Mouse (Mus musculus) ES-Bruce4 (cell line): ENCODE results near the gene Ankdd1a. TPM values are rescaled to one million over a fixed set of nuclear protein-coding genes. Genes with fewer than 3 reads are reported as not detected.

Experiments used
- H3K27ac ChIP-seq: 2 replicates; pipeline ENCODE4 v1.5.1; 2012; ENCODE audit warnings: low read length, inconsistent platforms; ENCODE audit not compliant: insufficient read depth
- H3K27me3 ChIP-seq: 2 replicates; pipeline ENCODE4 v1.6.1; 2012; ENCODE audit warnings: mild to moderate bottlenecking, low read length, inconsistent platforms; ENCODE audit not compliant: control insufficient read depth, poor library complexity, insufficient read depth, severe bottlenecking
- H3K36me3 ChIP-seq: 2 replicates; pipeline ENCODE4 v1.6.1; 2012; ENCODE audit warnings: inconsistent platforms, mild to moderate bottlenecking, low read length, moderate library complexity; ENCODE audit not compliant: control insufficient read depth, poor library complexity, insufficient read depth, severe bottlenecking
- H3K4me1 ChIP-seq: one replicate; pipeline ENCODE4 v1.8.1; 2011; ENCODE audit warnings: low read length; ENCODE audit not compliant: control insufficient read depth, insufficient read depth
- H3K4me3 ChIP-seq: 2 replicates; pipeline ENCODE4 v1.5.1; 2011; ENCODE audit warnings: low read depth, mild to moderate bottlenecking, low read length
- H3K9ac ChIP-seq: 2 replicates; pipeline ENCODE4 v1.6.1; 2012; ENCODE audit warnings: low read depth, mild to moderate bottlenecking, inconsistent platforms; ENCODE audit not compliant: poor library complexity, severe bottlenecking
- H3K9me3 ChIP-seq: replicated peaks from 2 replicates; pipeline ENCODE4 v1.6.1; 2012; ENCODE audit warnings: mild to moderate bottlenecking, low read length, inconsistent platforms; ENCODE audit not compliant: control insufficient read depth, poor library complexity, insufficient read depth, severe bottlenecking
- CTCF ChIP-seq: IDR thresholded peaks from one replicate; pipeline ENCODE4 v1.8.1; 2011; ENCODE audit warnings: low read depth, low read length
- EP300 ChIP-seq: IDR thresholded peaks from 2 replicates; pipeline ENCODE4 v1.6.1; 2011; ENCODE audit warnings: low read depth, low read length; ENCODE audit not compliant: insufficient read depth
- POLR2A ChIP-seq: IDR thresholded peaks from one replicate; pipeline ENCODE4 v1.8.1; 2011; ENCODE audit warnings: low read length; ENCODE audit not compliant: insufficient read depth
- polyA plus RNA-seq: library from polyadenylated mRNA; stranded (reverse); fragments of >200 nt; gene quantifications from 2 replicates; pipeline ENCODE4 v1.2.4, GENCODE M21; 2011; ENCODE audit warnings: low read depth; ENCODE audit not compliant: missing spikeins, insufficient read depth, insufficient read length

Ankdd1a gene
- polyA plus RNA-seq, 1 experiment = not detected

DNA sequence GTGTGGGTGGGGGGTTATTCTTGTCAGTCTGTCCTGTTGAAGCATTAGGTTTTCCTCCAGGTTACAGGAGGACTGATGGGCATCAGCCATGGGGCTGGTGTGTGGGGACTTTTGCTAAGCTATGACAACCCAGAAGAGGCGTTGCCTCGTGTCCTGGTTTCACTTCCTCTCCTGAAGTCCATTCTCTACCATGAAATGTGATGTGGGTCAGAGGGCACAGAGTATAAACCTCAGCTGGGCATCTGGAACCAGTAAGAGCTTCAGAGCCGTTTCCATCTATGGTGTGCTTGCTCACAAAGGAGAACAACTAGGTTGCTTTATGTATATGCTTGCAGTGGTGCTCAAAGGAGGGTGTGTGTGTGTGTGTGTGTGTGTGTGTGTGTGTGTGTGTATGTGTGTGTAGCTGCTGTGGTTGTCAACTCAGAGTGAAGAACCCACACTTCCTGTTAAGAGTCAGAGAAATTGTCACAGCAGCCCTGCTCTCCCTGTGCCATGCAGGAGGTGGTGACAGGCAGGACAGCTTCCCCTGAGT, 15.3 kb upstream of the Ankdd1a start:
- Histone ChIP-seq H3K4me1 (no peaks in the 10 kb centered on the region), H3K4me3 (no peak overlapping the region), H3K27ac (no peak overlapping the region), H3K27me3 (no peaks in the 10 kb centered on the region), H3K9me3 (no peaks in the 10 kb centered on the region), H3K36me3 (no peaks in the 10 kb centered on the region), H3K9ac (no peak overlapping the region)
- TF ChIP-seq CTCF (no peak), EP300 (no peak), POLR2A (no peak)

DNA sequence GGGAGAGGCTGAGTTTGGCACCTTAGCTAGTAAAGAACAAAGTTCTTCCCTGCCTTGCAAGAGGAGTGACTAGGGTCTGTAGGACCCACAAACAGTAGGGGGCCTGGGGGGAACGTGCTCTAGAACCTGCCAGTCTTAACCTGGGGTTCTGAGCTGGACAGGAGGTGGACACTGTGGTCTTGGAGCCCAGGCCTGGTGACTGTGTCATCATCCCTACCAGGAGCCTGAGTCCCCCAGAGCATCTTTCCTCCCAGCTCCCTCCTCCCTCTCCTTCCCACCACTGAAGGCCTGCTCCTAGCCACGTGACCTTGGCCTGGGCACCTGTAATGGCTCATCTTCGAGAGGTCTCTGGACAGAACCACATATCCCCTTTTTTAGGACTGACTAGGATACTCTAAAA, 14.1 kb upstream of the Ankdd1a start:
- Histone ChIP-seq H3K4me3 (no peak overlapping the region), H3K9ac (no peak overlapping the region), H3K9me3 (no peaks in the 10 kb centered on the region), H3K27me3 (no peaks in the 10 kb centered on the region), H3K4me1 (no peaks in the 10 kb centered on the region), H3K36me3 (no peaks in the 10 kb centered on the region), H3K27ac (no peak overlapping the region)
- TF ChIP-seq EP300 = no peak
- TF ChIP-seq CTCF = no peak
- TF ChIP-seq POLR2A = no peak

DNA sequence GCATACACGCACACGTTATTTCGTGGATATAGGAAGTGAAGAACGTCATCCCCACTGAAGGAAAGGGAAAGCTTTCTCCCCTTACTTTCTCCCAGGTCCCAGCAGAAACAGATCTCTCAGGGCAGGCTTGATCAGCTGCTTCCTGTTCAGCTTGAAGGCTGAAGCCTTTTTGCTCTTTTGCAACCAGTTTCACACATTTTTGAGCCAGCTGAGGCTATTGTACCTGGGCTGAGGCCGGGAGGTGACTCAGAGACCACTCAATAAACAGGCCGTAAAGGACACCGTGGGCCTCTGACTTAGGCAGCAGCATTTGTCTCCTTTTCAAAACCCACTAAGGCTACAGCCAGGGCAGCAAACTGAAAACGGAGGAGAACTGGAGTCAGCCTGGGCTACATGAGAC, 13.0 kb upstream of the Ankdd1a start:
- no peak overlapping the region for H3K4me3 ChIP-seq
- H3K9me3 ChIP-seq = no peaks in the 10 kb centered on the region
- H3K9ac ChIP-seq = no peak overlapping the region
- no peak for TF ChIP-seq EP300
- no peak for TF ChIP-seq POLR2A
- TF ChIP-seq CTCF = no peak
- H3K27ac ChIP-seq = no peak overlapping the region
- H3K36me3 ChIP-seq = no peaks in the 10 kb centered on the region
- no peaks in the 10 kb centered on the region for H3K4me1 ChIP-seq
- H3K27me3 ChIP-seq = no peaks in the 10 kb centered on the region

DNA sequence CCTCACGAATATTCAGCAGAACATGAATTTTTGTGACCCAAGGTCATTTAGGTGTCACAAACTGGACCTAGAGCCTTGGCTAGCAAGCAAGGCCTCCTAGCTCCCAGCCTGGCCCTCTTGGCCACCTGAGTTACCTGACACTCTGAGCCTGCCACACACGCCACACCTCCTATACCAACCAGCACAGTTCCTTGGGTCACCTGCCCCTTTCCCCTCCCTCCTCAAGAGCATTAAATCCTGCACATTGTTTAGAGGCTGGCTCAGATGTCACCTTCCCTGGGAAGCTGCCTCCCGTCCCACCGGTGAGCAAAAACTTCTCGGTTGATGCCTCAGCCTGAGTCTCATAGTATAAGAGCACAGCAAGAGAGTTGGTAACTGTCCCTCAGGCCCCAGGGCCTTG, 11.3 kb upstream of the Ankdd1a start:
- Histone ChIP-seq H3K9me3 (no peaks in the 10 kb centered on the region), H3K36me3 (no peaks in the 10 kb centered on the region), H3K27ac (no peak overlapping the region), H3K4me1 (no peaks in the 10 kb centered on the region), H3K27me3 (no peaks in the 10 kb centered on the region), H3K9ac (no peak overlapping the region), H3K4me3 (no peak overlapping the region)
- TF ChIP-seq CTCF = no peak
- TF ChIP-seq EP300 = no peak
- TF ChIP-seq POLR2A = no peak

DNA sequence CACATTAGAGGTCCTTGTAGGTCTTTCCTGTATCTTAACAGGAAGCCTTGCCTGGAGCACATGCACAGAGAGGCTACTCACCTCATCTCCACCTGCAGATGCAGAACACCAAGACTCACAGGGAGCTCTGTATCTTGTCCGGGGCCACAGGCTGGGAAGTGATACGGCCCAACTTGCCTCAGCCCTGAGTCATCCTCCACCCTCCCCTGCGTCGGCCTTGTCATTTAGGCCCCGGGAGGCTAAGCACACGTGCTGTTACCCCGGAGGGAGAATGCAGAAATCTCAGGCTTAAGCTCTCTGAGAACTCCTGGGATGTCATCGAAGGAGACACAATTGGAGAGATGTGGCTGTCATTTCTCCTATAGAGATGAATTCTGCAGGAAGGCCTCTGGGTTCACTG, 9.7 kb upstream of the Ankdd1a start:
- H3K36me3 ChIP-seq = no peaks in the 10 kb centered on the region
- H3K27ac ChIP-seq = no peak overlapping the region
- H3K4me1 ChIP-seq = no peaks in the 10 kb centered on the region
- no peak overlapping the region for H3K4me3 ChIP-seq
- no peaks in the 10 kb centered on the region for H3K27me3 ChIP-seq
- no peaks in the 10 kb centered on the region for H3K9me3 ChIP-seq
- H3K9ac ChIP-seq = no peak overlapping the region
- TF ChIP-seq POLR2A (no peak), CTCF (no peak), EP300 (no peak)

DNA sequence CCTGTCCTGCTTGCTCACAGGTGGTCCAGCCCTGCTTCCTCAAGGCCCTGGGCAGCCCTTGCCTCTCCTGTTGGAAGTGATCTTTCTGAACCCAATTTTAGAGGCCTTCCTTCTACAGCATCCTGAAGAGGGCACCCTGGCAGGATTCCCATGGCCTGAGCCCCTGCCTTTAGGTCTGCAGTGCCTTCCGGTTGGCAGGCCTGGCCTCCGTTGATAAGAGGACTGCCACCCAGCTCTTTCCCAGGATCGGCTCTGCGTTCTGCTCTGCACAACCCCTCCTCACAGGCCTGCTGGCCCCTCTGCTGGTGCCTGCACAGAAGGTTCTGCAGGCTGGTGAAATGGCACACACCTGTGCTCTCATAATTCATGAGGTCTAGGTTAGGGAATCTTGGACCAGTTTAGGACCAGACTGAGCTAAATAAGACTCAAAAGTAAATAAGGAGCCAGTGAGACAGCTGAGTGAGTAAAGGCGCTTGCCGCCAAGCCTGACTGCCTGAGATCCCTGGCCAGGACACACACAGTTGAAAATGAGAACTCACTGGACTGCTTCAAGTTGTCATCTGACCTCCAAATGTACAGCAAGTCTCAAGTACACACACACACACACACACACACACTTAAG, 8.5 kb upstream of the Ankdd1a start:
- Histone ChIP-seq H3K4me3 (no peak overlapping the region), H3K27me3 (no peaks in the 10 kb centered on the region), H3K36me3 (no peaks in the 10 kb centered on the region), H3K9ac (no peak overlapping the region), H3K9me3 (no peaks in the 10 kb centered on the region), H3K27ac (no peak overlapping the region), H3K4me1 (no peaks in the 10 kb centered on the region)
- TF ChIP-seq CTCF (no peak), EP300 (no peak), POLR2A (no peak)
